Mouse (Mus musculus) adrenal gland, postnatal 25 days (tissue): ENCODE results near the gene Acad10. TPM values are rescaled to one million over a fixed set of nuclear protein-coding genes. Genes with fewer than 3 reads are reported as not detected.

Source experiments
- total RNA-seq: library from RNA; stranded (reverse); gene quantifications from 2 replicates; pipeline ENCODE4 v1.2.3, GENCODE M21; 2021

Gene Acad10
- total RNA-seq, 1 experiment from 2014 or later, result 26.2 TPM

Other genes starting within 250 kb of the Acad10 start
- 5.5 and 8.1 TPM in 2 replicates for gene Tmem116, start 208.6 kb downstream of the Acad10 start, total RNA-seq
- gene Erp29, start 208.0 kb downstream of the Acad10 start, total RNA-seq, result 96.8 and 103 TPM in 2 replicates
- not detected in 2 replicates for gene Adam1b, start 157.1 kb downstream of the Acad10 start, total RNA-seq
- 6.4 and 7.9 TPM in 2 replicates for gene Adam1a, start 115.0 kb downstream of the Acad10 start, total RNA-seq
- not detected in 2 replicates for gene Gm42878, start 115.0 kb downstream of the Acad10 start, total RNA-seq
- gene Mapkapk5, start 114.6 kb downstream of the Acad10 start, total RNA-seq, result 72.2 and 105 TPM in 2 replicates
- 1,568 and 1,679 TPM in 2 replicates for gene Aldh2, start 66.7 kb downstream of the Acad10 start, total RNA-seq
- gene Acad12, start 41.6 kb downstream of the Acad10 start, total RNA-seq, result 19.8 and 26.7 TPM in 2 replicates
- 55.1 and 64.3 TPM in 2 replicates for gene Brap, start within 50 bp of the Acad10 start, total RNA-seq
- gene Atxn2, start 50.8 kb upstream of the Acad10 start, total RNA-seq, result 172 and 216 TPM in 2 replicates
- gene Sh2b3, start 177.1 kb upstream of the Acad10 start, total RNA-seq, result 36.4 and 46.0 TPM in 2 replicates
- gene Pheta1, start 188.5 kb upstream of the Acad10 start, total RNA-seq, result 6.2 and 8.8 TPM in 2 replicates